Mouse (Mus musculus): ENCODE data around the gene Slc6a2.

Gene Slc6a2

DNA sequence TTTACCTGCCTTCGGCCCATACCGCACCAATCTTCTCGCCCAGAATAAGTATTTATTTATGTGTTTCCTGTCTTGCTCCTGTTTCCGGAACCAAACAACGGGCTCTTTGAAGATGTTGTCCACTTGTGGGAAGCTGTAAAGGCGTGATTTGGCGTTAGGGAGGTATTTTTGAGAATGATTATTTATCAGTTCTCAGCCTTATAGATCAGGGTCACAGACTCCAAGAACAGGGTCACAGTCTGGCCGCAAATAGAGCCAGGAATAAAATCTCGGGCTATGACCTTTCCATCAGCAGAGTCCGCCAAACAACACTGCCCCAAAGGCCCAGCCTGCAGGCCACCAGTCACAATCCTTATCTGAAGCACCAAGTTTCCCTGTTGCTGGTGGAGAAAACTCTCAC is at the start of gene Slc6a2:
Gene Slc6a2, plus strand, starts transcription at position 301 of the 400 bp plus-strand sequence.
- H3K36me3 ChIP-seq (ENCODE audit: control insufficient read depth, insufficient read depth, low read length, poor library complexity, severe bottlenecking): no peaks in the 10 kb centered on the region
- no peaks in the 10 kb centered on the region for H3K27me3 ChIP-seq (ENCODE audit: control insufficient read depth, insufficient read depth, low read length, poor library complexity, severe bottlenecking)
- DNase-seq (ENCODE audit: low read depth, low spot score): no peak

GRCm38 (mm10) chr8:92911477-92911876 is 48.4 kb upstream of the Slc6a2 start:
- Histone ChIP-seq H3K36me3 (ENCODE audit: control insufficient read depth, insufficient read depth, low read length, poor library complexity, severe bottlenecking) (peaks cover 2% of the 10 kb centered on the region; the same call in 1 of the 2 replicates), H3K27me3 (ENCODE audit: control insufficient read depth, insufficient read depth, low read length, poor library complexity, severe bottlenecking) (no peaks in the 10 kb centered on the region)
- DNase-seq (ENCODE audit: low read depth, low spot score): no peak

DNA sequence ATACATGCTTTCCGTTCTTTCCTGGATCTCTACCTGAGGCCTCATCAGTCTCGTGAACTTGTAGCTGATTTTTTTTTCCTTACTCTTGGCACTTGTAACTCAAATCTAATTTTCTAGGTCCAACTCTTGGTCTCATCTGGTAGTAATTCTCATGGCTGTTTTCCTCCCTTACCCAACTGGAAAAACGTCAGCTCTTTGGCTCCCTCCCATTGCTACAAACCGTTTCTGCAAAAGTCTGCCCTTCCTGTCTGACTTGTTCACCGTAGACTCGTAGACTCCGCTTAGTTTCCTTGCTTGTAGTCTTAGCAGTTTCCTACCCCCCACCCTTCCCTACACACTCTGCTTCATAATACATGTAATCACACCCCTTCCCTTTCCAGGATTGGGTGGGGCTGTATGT is 46.5 kb upstream of the Slc6a2 start:
- peaks cover 2% of the 10 kb centered on the region; the same call in 1 of the 2 replicates for H3K36me3 ChIP-seq (ENCODE audit: control insufficient read depth, insufficient read depth, low read length, poor library complexity, severe bottlenecking)
- no peaks in the 10 kb centered on the region for H3K27me3 ChIP-seq (ENCODE audit: control insufficient read depth, insufficient read depth, low read length, poor library complexity, severe bottlenecking)
- no peak for DNase-seq (ENCODE audit: low read depth, low spot score)

DNA sequence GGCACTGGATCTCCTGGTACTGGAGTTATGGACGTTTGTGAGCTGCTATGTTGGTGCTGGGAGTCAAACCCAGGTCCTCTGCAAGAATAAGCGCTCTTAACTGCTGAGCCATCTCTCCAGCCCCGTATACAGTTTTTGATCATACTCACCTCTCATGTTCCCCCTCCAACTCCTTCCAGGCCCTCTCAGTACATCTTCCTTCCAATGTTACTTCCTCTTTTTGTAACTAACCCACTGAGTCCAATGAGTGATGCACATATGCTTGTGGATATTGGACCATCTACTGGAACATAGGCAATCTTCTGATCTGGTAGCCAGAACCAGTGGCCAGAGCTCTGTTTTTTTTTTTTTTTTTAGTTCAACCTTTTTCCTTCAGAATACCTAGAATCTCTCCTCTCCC is 43.8 kb upstream of the Slc6a2 start:
- DNase-seq (ENCODE audit: low read depth, low spot score): no peak
- peaks cover 2% of the 10 kb centered on the region; the same call in 1 of the 2 replicates for H3K36me3 ChIP-seq (ENCODE audit: control insufficient read depth, insufficient read depth, low read length, poor library complexity, severe bottlenecking)
- H3K27me3 ChIP-seq (ENCODE audit: control insufficient read depth, insufficient read depth, low read length, poor library complexity, severe bottlenecking): no peaks in the 10 kb centered on the region

DNA sequence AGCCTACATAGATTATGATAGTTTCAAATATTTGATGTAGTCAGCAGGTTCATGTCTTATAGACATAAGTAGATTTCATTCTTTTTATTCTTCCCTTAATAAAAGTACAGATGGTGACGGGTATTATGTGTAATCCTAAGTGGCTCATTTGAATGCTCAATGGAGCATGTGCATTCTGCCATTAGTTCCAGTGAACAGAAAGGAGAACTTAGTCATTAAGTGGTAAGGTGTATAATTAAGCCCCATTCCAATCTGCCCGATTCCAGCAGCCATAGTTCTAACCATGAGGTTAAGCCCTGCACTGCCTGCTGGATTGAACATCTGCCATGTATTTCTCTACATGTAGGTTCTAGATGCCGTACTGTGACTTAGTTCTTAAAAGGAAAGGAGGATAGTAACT is 38.1 kb upstream of the Slc6a2 start:
- H3K36me3 ChIP-seq (ENCODE audit: control insufficient read depth, insufficient read depth, low read length, poor library complexity, severe bottlenecking): no peaks in the 10 kb centered on the region
- H3K27me3 ChIP-seq (ENCODE audit: control insufficient read depth, insufficient read depth, low read length, poor library complexity, severe bottlenecking): no peaks in the 10 kb centered on the region
- no peak for DNase-seq (ENCODE audit: low read depth, low spot score)

DNA sequence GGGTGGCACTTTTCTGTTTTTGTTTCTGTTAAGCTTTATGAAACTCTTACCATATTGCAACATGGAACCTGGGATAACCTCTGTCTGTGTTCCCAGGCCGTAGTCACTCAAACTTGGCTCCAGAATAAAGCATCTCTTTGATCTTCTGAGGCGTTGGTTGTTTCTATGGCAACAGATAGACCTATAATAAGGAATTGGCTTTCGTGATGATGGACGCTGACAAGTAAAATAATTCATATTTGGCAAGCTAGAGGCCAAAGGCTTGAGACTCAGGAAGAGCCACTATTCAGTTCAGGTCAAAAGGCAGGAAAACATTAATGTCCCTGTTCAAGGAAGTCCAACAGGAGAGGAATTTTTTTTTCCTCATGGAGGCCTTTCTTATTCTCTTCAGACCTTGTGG is 30.9 kb upstream of the Slc6a2 start:
- Histone ChIP-seq H3K36me3 (ENCODE audit: control insufficient read depth, insufficient read depth, low read length, poor library complexity, severe bottlenecking) (no peaks in the 10 kb centered on the region), H3K27me3 (ENCODE audit: control insufficient read depth, insufficient read depth, low read length, poor library complexity, severe bottlenecking) (no peaks in the 10 kb centered on the region)
- no peak for DNase-seq (ENCODE audit: low read depth, low spot score)

DNA sequence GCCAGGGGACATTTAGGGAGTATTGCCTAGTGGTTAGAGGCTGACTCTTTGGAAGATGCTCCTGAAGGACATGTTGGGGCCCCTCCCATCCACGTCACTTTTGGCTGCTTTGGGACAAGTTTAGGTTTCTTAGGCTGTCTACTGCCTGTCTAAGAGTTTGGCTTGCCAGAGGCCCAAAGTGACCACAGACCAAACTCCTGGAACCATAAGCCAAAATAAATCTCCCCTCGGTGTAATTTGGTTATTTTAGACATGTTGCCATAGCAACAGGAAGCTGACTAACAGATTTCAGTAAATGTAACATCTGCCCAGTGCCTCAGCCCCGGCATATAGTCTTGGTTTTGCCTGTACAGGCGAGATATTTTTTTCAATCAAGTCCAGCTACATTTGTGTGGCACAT is 21.8 kb upstream of the Slc6a2 start:
- no peaks in the 10 kb centered on the region for H3K27me3 ChIP-seq (ENCODE audit: control insufficient read depth, insufficient read depth, low read length, poor library complexity, severe bottlenecking)
- no peaks in the 10 kb centered on the region for H3K36me3 ChIP-seq (ENCODE audit: control insufficient read depth, insufficient read depth, low read length, poor library complexity, severe bottlenecking)
- no peak for DNase-seq (ENCODE audit: low read depth, low spot score)

- DNase-seq (ENCODE audit: low read depth, low spot score): no peak
- no peaks in the 10 kb centered on the region for H3K27me3 ChIP-seq (ENCODE audit: control insufficient read depth, insufficient read depth, low read length, poor library complexity, severe bottlenecking)
Observed at GRCm38 (mm10) chr8:92949071-92949470, 10.8 kb upstream of the Slc6a2 start.

GRCm38 (mm10) chr8:92950639-92951371 is 9.1 kb upstream of the Slc6a2 start:
- H3K36me3 ChIP-seq (ENCODE audit: control insufficient read depth, insufficient read depth, low read length, poor library complexity, severe bottlenecking): no peaks in the 10 kb centered on the region
- no peaks in the 10 kb centered on the region for H3K27me3 ChIP-seq (ENCODE audit: control insufficient read depth, insufficient read depth, low read length, poor library complexity, severe bottlenecking)
- no peak for DNase-seq (ENCODE audit: low read depth, low spot score)

More at GRCm38 (mm10) chr8:92949071-92949470, 10.8 kb upstream of the Slc6a2 start:
- no peaks in the 10 kb centered on the region for H3K36me3 ChIP-seq (ENCODE audit: control insufficient read depth, insufficient read depth, low read length, poor library complexity, severe bottlenecking)

GRCm38 (mm10) chr8:92954044-92954443 is 5.8 kb upstream of the Slc6a2 start:
- no peaks in the 10 kb centered on the region for H3K36me3 ChIP-seq (ENCODE audit: control insufficient read depth, insufficient read depth, low read length, poor library complexity, severe bottlenecking)
- no peaks in the 10 kb centered on the region for H3K27me3 ChIP-seq (ENCODE audit: control insufficient read depth, insufficient read depth, low read length, poor library complexity, severe bottlenecking)
- no peak for DNase-seq (ENCODE audit: low read depth, low spot score)

GRCm38 (mm10) chr8:92960451-92960911 is 602 bp downstream of the Slc6a2 start:
- Histone ChIP-seq H3K27me3 (ENCODE audit: control insufficient read depth, insufficient read depth, low read length, poor library complexity, severe bottlenecking) (no peaks in the 10 kb centered on the region), H3K36me3 (ENCODE audit: control insufficient read depth, insufficient read depth, low read length, poor library complexity, severe bottlenecking) (no peaks in the 10 kb centered on the region)
- DNase-seq (ENCODE audit: low read depth, low spot score): no peak

GRCm38 (mm10) chr8:92961088-92961487 is 1.2 kb downstream of the Slc6a2 start:
- no peaks in the 10 kb centered on the region for H3K27me3 ChIP-seq (ENCODE audit: control insufficient read depth, insufficient read depth, low read length, poor library complexity, severe bottlenecking)
- no peak for DNase-seq (ENCODE audit: low read depth, low spot score)
- H3K36me3 ChIP-seq (ENCODE audit: control insufficient read depth, insufficient read depth, low read length, poor library complexity, severe bottlenecking): no peaks in the 10 kb centered on the region

- no peaks in the 10 kb centered on the region for H3K36me3 ChIP-seq (ENCODE audit: control insufficient read depth, insufficient read depth, low read length, poor library complexity, severe bottlenecking)
- no peak for DNase-seq (ENCODE audit: low read depth, low spot score)
- no peaks in the 10 kb centered on the region for H3K27me3 ChIP-seq (ENCODE audit: control insufficient read depth, insufficient read depth, low read length, poor library complexity, severe bottlenecking)
Observed at GRCm38 (mm10) chr8:92964556-92964955, 4.7 kb downstream of the Slc6a2 start.

GRCm38 (mm10) chr8:92972949-92973348 is 13.1 kb downstream of the Slc6a2 start:
- Histone ChIP-seq H3K36me3 (ENCODE audit: control insufficient read depth, insufficient read depth, low read length, poor library complexity, severe bottlenecking) (no peaks in the 10 kb centered on the region), H3K27me3 (ENCODE audit: control insufficient read depth, insufficient read depth, low read length, poor library complexity, severe bottlenecking) (no peaks in the 10 kb centered on the region)
- DNase-seq (ENCODE audit: low read depth, low spot score): no peak

DNA sequence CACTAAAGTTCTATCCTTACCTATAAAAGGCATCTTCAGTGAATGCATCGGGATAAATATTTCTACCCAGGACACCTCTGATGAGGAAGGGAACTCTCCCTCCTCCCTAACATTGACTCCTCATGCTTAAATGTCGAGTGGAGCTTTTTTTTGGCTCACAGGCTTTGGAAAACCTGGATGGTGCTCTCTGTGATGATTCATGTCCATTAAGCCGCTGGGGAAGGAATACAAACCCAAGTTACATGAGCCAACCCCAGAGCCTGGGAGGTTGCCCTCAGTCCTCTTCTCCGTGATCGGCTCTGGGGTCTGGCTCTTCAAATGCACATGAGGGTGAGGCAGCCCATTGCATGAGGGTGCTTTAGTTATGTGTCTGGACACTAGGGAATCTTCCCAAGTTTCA is 16.8 kb downstream of the Slc6a2 start:
- no peaks in the 10 kb centered on the region for H3K27me3 ChIP-seq (ENCODE audit: control insufficient read depth, insufficient read depth, low read length, poor library complexity, severe bottlenecking)
- H3K36me3 ChIP-seq (ENCODE audit: control insufficient read depth, insufficient read depth, low read length, poor library complexity, severe bottlenecking): no peaks in the 10 kb centered on the region
- no peak for DNase-seq (ENCODE audit: low read depth, low spot score)

GRCm38 (mm10) chr8:92982491-92982890 is 22.6 kb downstream of the Slc6a2 start:
- Histone ChIP-seq H3K36me3 (ENCODE audit: control insufficient read depth, insufficient read depth, low read length, poor library complexity, severe bottlenecking) (no peaks in the 10 kb centered on the region), H3K27me3 (ENCODE audit: control insufficient read depth, insufficient read depth, low read length, poor library complexity, severe bottlenecking) (no peaks in the 10 kb centered on the region)
- DNase-seq (ENCODE audit: low read depth, low spot score): no peak
